Mouse (Mus musculus): Measurements from ENCODE around the gene D6Ertd527e. TPM values are rescaled to one million over a fixed set of nuclear protein-coding genes. Genes with fewer than 3 reads are reported as not detected.

Gene D6Ertd527e
- total and polyA plus RNA-seq, 2 experiments from 2014 or later: 0.07 TPM; not detected in 1

DNA sequence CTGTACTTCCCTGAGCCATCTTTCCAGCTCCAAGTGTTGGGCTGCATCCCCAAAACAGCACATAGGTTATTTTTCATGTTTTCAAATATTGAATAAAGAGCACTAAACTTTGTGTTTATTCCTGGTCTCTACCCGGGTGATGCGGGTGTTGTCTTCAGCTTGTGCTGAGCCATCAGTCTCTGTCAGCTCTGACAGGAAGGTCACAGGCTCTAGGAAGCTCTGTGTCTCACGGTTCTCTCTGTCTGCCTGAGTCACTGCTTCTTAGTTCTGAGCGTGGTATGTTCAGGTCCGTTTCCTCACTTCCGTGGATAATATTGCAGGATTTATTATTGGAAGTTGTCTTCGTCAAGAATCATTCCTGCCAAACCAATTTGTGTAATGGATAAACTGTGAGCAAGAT, 17.4 kb downstream of the D6Ertd527e start:
- Histone ChIP-seq H3K9me3 (ENCODE audit: low read length) (no peaks in the 10 kb centered on the region), H3K36me3 (ENCODE audit: insufficient read depth) (no peaks in the 10 kb centered on the region), H3K27ac (ENCODE audit: low read depth, low read length) (no peak overlapping the region), H3K27me3 (ENCODE audit: insufficient read depth, low read length) (no peaks in the 10 kb centered on the region), H3K4me2 (ENCODE audit: low read depth) (no peak overlapping the region), H3K9ac (no peak overlapping the region), H3K4me1 (ENCODE audit: insufficient read depth) (no peaks in the 10 kb centered on the region), H3K4me3 (ENCODE audit: low read depth, low read length) (no peak overlapping the region)
- TF ChIP-seq CTCF (IDR thresholded peaks at IDR 0.05; ENCODE audit: low read depth): no peak
- DNase-seq (no peak), ATAC-seq (no peak)
- 84% methylated on average over 7 of the region's 7 CpGs for WGBS

- no peak overlapping the region for H3K4me3 ChIP-seq (ENCODE audit: low read depth, low read length)
- no peak for TF ChIP-seq CTCF (IDR thresholded peaks at IDR 0.05; ENCODE audit: low read depth)
- ATAC-seq: no peak
- no peaks in the 10 kb centered on the region for H3K9me3 ChIP-seq (ENCODE audit: low read length)
- 92% methylated on average over 6 of the region's 6 CpGs for WGBS
- no peaks in the 10 kb centered on the region for H3K4me1 ChIP-seq (ENCODE audit: insufficient read depth)
- DNase-seq: no peak
- no peak overlapping the region for H3K9ac ChIP-seq
- no peak overlapping the region for H3K27ac ChIP-seq (ENCODE audit: low read depth, low read length)
- H3K36me3 ChIP-seq (ENCODE audit: insufficient read depth): no peaks in the 10 kb centered on the region
- no peaks in the 10 kb centered on the region for H3K27me3 ChIP-seq (ENCODE audit: insufficient read depth, low read length)
- H3K4me2 ChIP-seq (ENCODE audit: low read depth): no peak overlapping the region
Measured at GRCm38 (mm10) chr6:87123406-87123805, 18.9 kb downstream of the D6Ertd527e start.

GRCm38 (mm10) chr6:87123973-87124372, 19.4 kb downstream of the D6Ertd527e start:
- no peaks in the 10 kb centered on the region for H3K4me1 ChIP-seq (ENCODE audit: insufficient read depth)
- 78% methylated on average over 4 of the region's 4 CpGs for WGBS
- no peaks in the 10 kb centered on the region for H3K36me3 ChIP-seq (ENCODE audit: insufficient read depth)
- no peaks in the 10 kb centered on the region for H3K9me3 ChIP-seq (ENCODE audit: low read length)
- no peak for ATAC-seq
- no peak overlapping the region for H3K9ac ChIP-seq
- no peak for DNase-seq
- no peak overlapping the region for H3K4me2 ChIP-seq (ENCODE audit: low read depth)
- no peak overlapping the region for H3K4me3 ChIP-seq (ENCODE audit: low read depth, low read length)
- no peak overlapping the region for H3K27ac ChIP-seq (ENCODE audit: low read depth, low read length)
- TF ChIP-seq CTCF (IDR thresholded peaks at IDR 0.05; ENCODE audit: low read depth): no peak
- H3K27me3 ChIP-seq (ENCODE audit: insufficient read depth, low read length): no peaks in the 10 kb centered on the region

GRCm38 (mm10) chr6:87127049-87127753, 22.7 kb downstream of the D6Ertd527e start:
- no peaks in the 10 kb centered on the region for H3K27me3 ChIP-seq (ENCODE audit: insufficient read depth, low read length)
- DNase-seq (no peak), ATAC-seq (no peak)
- no peak overlapping the region for H3K4me3 ChIP-seq (ENCODE audit: low read depth, low read length)
- H3K9me3 ChIP-seq (ENCODE audit: low read length): no peaks in the 10 kb centered on the region
- no peaks in the 10 kb centered on the region for H3K4me1 ChIP-seq (ENCODE audit: insufficient read depth)
- no peak for TF ChIP-seq CTCF (IDR thresholded peaks at IDR 0.05; ENCODE audit: low read depth)
- H3K9ac ChIP-seq: no peak overlapping the region
- H3K36me3 ChIP-seq (ENCODE audit: insufficient read depth): no peaks in the 10 kb centered on the region
- H3K4me2 ChIP-seq (ENCODE audit: low read depth): no peak overlapping the region
- H3K27ac ChIP-seq (ENCODE audit: low read depth, low read length): no peak overlapping the region
- 67% methylated on average over 8 of the region's 8 CpGs for WGBS

GRCm38 (mm10) chr6:87129861-87130260, 25.3 kb downstream of the D6Ertd527e start:
- 89% methylated on average over 8 of the region's 8 CpGs for WGBS

GRCm38 (mm10) chr6:87130628-87131027, 26.1 kb downstream of the D6Ertd527e start:
- DNase-seq: no peak
- no peak for TF ChIP-seq CTCF (IDR thresholded peaks at IDR 0.05; ENCODE audit: low read depth)
- no peak for ATAC-seq
- Histone ChIP-seq H3K4me2 (ENCODE audit: low read depth) (no peak overlapping the region), H3K9me3 (ENCODE audit: low read length) (no peaks in the 10 kb centered on the region), H3K27me3 (ENCODE audit: insufficient read depth, low read length) (no peaks in the 10 kb centered on the region), H3K4me3 (ENCODE audit: low read depth, low read length) (no peak overlapping the region), H3K9ac (no peak overlapping the region), H3K36me3 (ENCODE audit: insufficient read depth) (no peaks in the 10 kb centered on the region), H3K27ac (ENCODE audit: low read depth, low read length) (no peak overlapping the region), H3K4me1 (ENCODE audit: insufficient read depth) (no peaks in the 10 kb centered on the region)
- 95% methylated on average over 7 of the region's 7 CpGs for WGBS

More at GRCm38 (mm10) chr6:87129861-87130260, 25.3 kb downstream of the D6Ertd527e start:
- no peaks in the 10 kb centered on the region for H3K9me3 ChIP-seq (ENCODE audit: low read length)
- H3K4me2 ChIP-seq (ENCODE audit: low read depth): no peak overlapping the region
- ATAC-seq (no peak), DNase-seq (no peak)
- TF ChIP-seq CTCF (IDR thresholded peaks at IDR 0.05; ENCODE audit: low read depth): no peak
- H3K4me1 ChIP-seq (ENCODE audit: insufficient read depth): no peaks in the 10 kb centered on the region
- no peak overlapping the region for H3K4me3 ChIP-seq (ENCODE audit: low read depth, low read length)
- H3K36me3 ChIP-seq (ENCODE audit: insufficient read depth): no peaks in the 10 kb centered on the region
- H3K27me3 ChIP-seq (ENCODE audit: insufficient read depth, low read length): no peaks in the 10 kb centered on the region
- no peak overlapping the region for H3K27ac ChIP-seq (ENCODE audit: low read depth, low read length)
- H3K9ac ChIP-seq: no peak overlapping the region

- TF ChIP-seq CTCF (IDR thresholded peaks at IDR 0.05; ENCODE audit: low read depth): no peak
- Histone ChIP-seq H3K4me2 (ENCODE audit: low read depth) (no peak overlapping the region), H3K4me1 (ENCODE audit: insufficient read depth) (no peaks in the 10 kb centered on the region), H3K27ac (ENCODE audit: low read depth, low read length) (no peak overlapping the region), H3K36me3 (ENCODE audit: insufficient read depth) (no peaks in the 10 kb centered on the region), H3K4me3 (ENCODE audit: low read depth, low read length) (no peak overlapping the region), H3K9ac (no peak overlapping the region), H3K9me3 (ENCODE audit: low read length) (no peaks in the 10 kb centered on the region), H3K27me3 (ENCODE audit: insufficient read depth, low read length) (no peaks in the 10 kb centered on the region)
- ATAC-seq (no peak), DNase-seq (no peak)
- WGBS: 74% methylated on average over 1 of the region's 1 CpGs
Measured at GRCm38 (mm10) chr6:87131078-87131477, 26.5 kb downstream of the D6Ertd527e start.

All from forebrain, postnatal 0 days (tissue).